Comparison of ENCODE assay signal across 23 mouse cellular contexts in genomic region chr14:55614565-55615178, GRCm38 (mm10). TPM values are rescaled to one million over a fixed set of nuclear protein-coding genes. Genes with fewer than 3 reads are reported as not detected.
A peak's percentile ranks its signal among the peaks of the same experiment; 100 is the strongest.
DNase-seq lines count a peak whose midpoint lies in the region; ATAC-seq and TF ChIP-seq lines count a peak whose summit lies in the region.
"Had no signal": no experiment of that assay in that cellular context is flagged by ENCODE, and none has a peak within 500 bp of the region (broad histone marks: within the 10 kb centered on the region; RNA-seq: fewer than 3 reads in every experiment).

No protein-coding gene starts in this region.

- H3K4me1 ChIP-seq in G1E (ENCODE audit: insufficient read depth, low read depth, low read length) = peaks cover 77% of the 10 kb centered on the region
- H3K4me1 ChIP-seq in liver, postnatal 0 days (ENCODE audit: insufficient read depth) = peaks cover 21% of the 10 kb centered on the region
- H3K4me1 ChIP-seq: embryonic facial prominence, embryonic 12.5 days had no signal

- no peak overlapping the region for H3K4me3 ChIP-seq in G1E (ENCODE audit: low read depth, low read length)
- no peak overlapping the region for H3K4me3 ChIP-seq in liver, postnatal 0 days (ENCODE audit: low read depth, low read length)
- H3K4me3 ChIP-seq: embryonic facial prominence, embryonic 12.5 days; forebrain, embryonic 15.5 days; hindbrain, embryonic 10.5 days; neural tube, embryonic 13.5 days had no signal

- ATAC-seq in G1E (ENCODE audit: extremely low read depth, insufficient number of reproducible peaks, low FRiP score, poor library complexity, severe bottlenecking) = peak; percentile 19
- peak; percentile 81 for ATAC-seq in liver, postnatal 0 days
- ATAC-seq: forebrain, embryonic 15.5 days; hindbrain, postnatal 0 days; Patski had no signal

- no peak overlapping the region for H3K4me2 ChIP-seq in liver, postnatal 0 days (ENCODE audit: low read depth, low read length)
- H3K4me2 ChIP-seq: embryonic facial prominence, embryonic 12.5 days; forebrain, embryonic 15.5 days; neural tube, embryonic 13.5 days had no signal

- H3K27me3 ChIP-seq in G1E (ENCODE audit: insufficient read depth, low read length) = no peaks in the 10 kb centered on the region
- peaks cover 8% of the 10 kb centered on the region; the same call in 1 of the 2 replicates for H3K27me3 ChIP-seq in liver, postnatal 0 days (ENCODE audit: insufficient read depth, low read length)
- H3K27me3 ChIP-seq: embryonic facial prominence, embryonic 12.5 days; forebrain, embryonic 15.5 days; neural tube, embryonic 13.5 days; Patski had no signal

- DNase-seq in G1E (ENCODE audit: low spot score) = peak; percentile 30
- DNase-seq in c-Kit-negative CD71-positive TER-119-positive erythroid progenitor cells, embryonic 14.5 days (ENCODE audit: low read depth, low spot score) = peak; percentile 44
- peak; percentile 61 for DNase-seq in liver
- DNase-seq in liver, postnatal 0 days = no peak
- no peak for DNase-seq in MN1 (ENCODE audit: low spot score)
- DNase-seq in spleen, postnatal 36 days (ENCODE audit: low spot score in 2 of 2) = no peak
- DNase-seq in adrenal gland, adult 8-10 months = no peak
- DNase-seq: adrenal gland, postnatal 25 days; B cell, adult 2 months; cerebellum, adult 8-10 months; gastrocnemius, postnatal 36 days; kidney, adult 18-20 months; kidney, postnatal 14 days; lung, adult 2 months; midbrain, embryonic 14.5 days; spleen, adult 18-20 months had no signal

- H3K9ac ChIP-seq in liver, postnatal 0 days (replicated peaks) = no peak overlapping the region
- H3K9ac ChIP-seq: embryonic facial prominence, embryonic 12.5 days; forebrain, embryonic 15.5 days; neural tube, embryonic 13.5 days had no signal

- peak; percentile 94 for TF ChIP-seq EP300 in liver, postnatal 0 days (IDR thresholded peaks at IDR 0.05; ENCODE audit: low read depth)

- 48% methylated on average over 7 of the region's 7 CpGs for WGBS in liver, postnatal 0 days (ENCODE audit: insufficient replicate concordance)

- H3K9me3 ChIP-seq in G1E (replicated peaks) = no peaks in the 10 kb centered on the region
- H3K9me3 ChIP-seq in liver, postnatal 0 days (ENCODE audit: low read length) = no peaks in the 10 kb centered on the region
- H3K9me3 ChIP-seq: embryonic facial prominence, embryonic 12.5 days; forebrain, embryonic 15.5 days; hindbrain, embryonic 10.5 days; neural tube, embryonic 13.5 days had no signal

- H3K36me3 ChIP-seq in G1E (replicated peaks) = peaks cover 21% of the 10 kb centered on the region
- peaks cover 14% of the 10 kb centered on the region for H3K36me3 ChIP-seq in liver, postnatal 0 days (replicated peaks; ENCODE audit: insufficient read depth, low read length)
- H3K36me3 ChIP-seq: embryonic facial prominence, embryonic 12.5 days had no signal

- peak overlapping the region; percentile 77 for H3K27ac ChIP-seq in liver, postnatal 0 days (ENCODE audit: low read depth)
- H3K27ac ChIP-seq: embryonic facial prominence, embryonic 12.5 days; forebrain, embryonic 15.5 days; hindbrain, embryonic 10.5 days; hindbrain, postnatal 0 days; macrophage; neural tube, embryonic 13.5 days had no signal

- no peak for TF ChIP-seq CTCF in G1E (IDR thresholded peaks at IDR 0.05; ENCODE audit: low read depth, low read length)
- TF ChIP-seq CTCF in liver, postnatal 0 days (IDR thresholded peaks at IDR 0.05; ENCODE audit: low read depth) = peak; percentile 7; the same call in 1 of the 2 replicates

RNA-seq across cellular contexts. Expression of gene Rec8, which starts 3.2 kb away (rescaled TPM):
- total RNA-seq in G1E (2014; fragmentation: Nextera tagmentation) = 123 and 137 TPM in 2 replicates
- total RNA-seq in G1E (2017) = 89.9 and 103 TPM in 2 replicates
- 80.7 and 144 TPM in 2 replicates for polyA plus RNA-seq in G1E (2012)
- 1.5 and 2.2 TPM in 2 replicates for polyA plus RNA-seq in liver, postnatal 0 days (2015; fragmentation: Nextera tagmentation; extraction: Ambion mirVana)
- total RNA-seq in adrenal gland, adult 8-10 months (2022) = 10 to 100 TPM; 12.0 to 18.1 (median 13.1) TPM
- total RNA-seq: gastrocnemius, postnatal 36 days had no signal
- polyA plus RNA-seq: macrophage, Patski had no signal

RNA-seq across cellular contexts. Expression of gene Irf9, which starts 11.3 kb away (rescaled TPM):
- total RNA-seq in G1E (2014; fragmentation: Nextera tagmentation) = 25.3 and 31.2 TPM in 2 replicates
- total RNA-seq in G1E (2017) = 37.8 and 39.6 TPM in 2 replicates
- polyA plus RNA-seq in G1E (2012) = 40.3 and 64.3 TPM in 2 replicates
- 18.6 and 19.4 TPM in 2 replicates for polyA plus RNA-seq in liver, postnatal 0 days (2015; fragmentation: Nextera tagmentation; extraction: Ambion mirVana)
- total RNA-seq in adrenal gland, adult 8-10 months (2022) = 10 to 100 TPM; 20.2 to 28.5 (median 27.6) TPM

RNA-seq across cellular contexts. Expression of gene Ipo4, which starts 21.1 kb away (rescaled TPM):
- total RNA-seq in G1E (2014; fragmentation: Nextera tagmentation) (24.1 and 49.6 TPM in 2 replicates), G1E (2017) (18.1 and 24.9 TPM in 2 replicates)
- 32.7 and 75.8 TPM in 2 replicates for polyA plus RNA-seq in G1E (2012)
- 14.7 and 16.6 TPM in 2 replicates for polyA plus RNA-seq in liver, postnatal 0 days (2015; fragmentation: Nextera tagmentation; extraction: Ambion mirVana)
- 100 to 1,000 TPM in 3 of 4 experiments, 10 to 100 TPM in 1; 93.7 to 140 (median 111) TPM for total RNA-seq in adrenal gland, adult 8-10 months (2022)

RNA-seq across cellular contexts. Expression of gene Gm49378, which starts 23.0 kb away (rescaled TPM):
- total RNA-seq in G1E (2014; fragmentation: Nextera tagmentation) (7.2 and 10.9 TPM in 2 replicates), G1E (2017) (2.9 and 4.6 TPM in 2 replicates)
- 2.4 TPM in 1 of 2 replicates, not detected in the other for polyA plus RNA-seq in G1E (2012)
- polyA plus RNA-seq in liver, postnatal 0 days (2015; fragmentation: Nextera tagmentation; extraction: Ambion mirVana) = 0.99 and 1.6 TPM in 2 replicates
- 1 to 10 TPM in 2 of 4 experiments, not detected in 2; 1.5 to 1.9 TPM for total RNA-seq in adrenal gland, adult 8-10 months (2022)

RNA-seq across cellular contexts. Expression of gene Rnf31, which starts 23.2 kb away (rescaled TPM):
- 23.7 and 43.9 TPM in 2 replicates for total RNA-seq in G1E (2014; fragmentation: Nextera tagmentation)
- 11.8 and 12.6 TPM in 2 replicates for total RNA-seq in G1E (2017)
- 34.2 and 35.1 TPM in 2 replicates for polyA plus RNA-seq in G1E (2012)
- 8.5 and 9.6 TPM in 2 replicates for polyA plus RNA-seq in liver, postnatal 0 days (2015; fragmentation: Nextera tagmentation; extraction: Ambion mirVana)
- total RNA-seq in adrenal gland, adult 8-10 months (2022) = 10 to 100 TPM; 33.3 to 52.1 (median 39.2) TPM

Comparison
In these comparisons a context has a peak if more than half of its experiments do, and no peak if none do; other contexts are left out.
1. DNase-seq: peak in G1E (single experiment), c-Kit-negative CD71-positive TER-119-positive erythroid progenitor cells, embryonic 14.5 days (single experiment) and liver (single experiment); none in liver, postnatal 0 days (single experiment), MN1 (single experiment), spleen, postnatal 36 days (0 of 2) and adrenal gland, adult 8-10 months (single experiment).
2. RNA of gene Rec8, which starts 3.2 kb away (total RNA-seq): 89.9 to 137 TPM in G1E; 12.0 to 18.1 TPM in adrenal gland, adult 8-10 months; every median in the first group is over 4 times any median in the second.